Mouse (Mus musculus): ENCODE data around the gene Gsg1l.

DNA sequence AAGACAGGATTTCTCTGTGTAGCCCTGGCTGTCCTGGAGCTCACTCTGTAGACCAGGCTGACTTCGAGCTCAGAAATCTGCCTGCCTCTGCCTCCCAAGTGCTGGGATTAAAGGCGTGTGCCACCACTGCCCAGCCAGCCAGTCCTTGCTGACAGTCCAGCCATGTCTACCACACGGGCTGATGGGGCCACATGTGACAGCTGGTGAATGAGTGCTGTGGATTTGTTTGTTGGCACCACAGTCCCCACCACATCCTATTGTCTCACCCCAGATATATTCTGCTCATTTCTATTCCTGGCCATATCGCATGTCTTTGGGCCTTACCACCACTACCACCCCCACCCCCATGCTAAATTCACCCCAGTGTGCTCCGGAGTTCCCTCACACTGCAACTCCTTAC, 12.5 kb upstream of the Gsg1l start:
- TF ChIP-seq CTCF (IDR thresholded peaks at IDR 0.05; ENCODE audit: low read depth) (no peak), EP300 (IDR thresholded peaks at IDR 0.05; ENCODE audit: low read depth) (no peak)

All from liver, embryonic 14.5 days (tissue).